Mouse (Mus musculus): Measurements from ENCODE around the gene Cacna2d2. TPM values are rescaled to one million over a fixed set of nuclear protein-coding genes. Genes with fewer than 3 reads are reported as not detected.

Cacna2d2 gene
- polyA plus RNA-seq, 1 experiment from 2014 or later = 0.35 TPM

DNA sequence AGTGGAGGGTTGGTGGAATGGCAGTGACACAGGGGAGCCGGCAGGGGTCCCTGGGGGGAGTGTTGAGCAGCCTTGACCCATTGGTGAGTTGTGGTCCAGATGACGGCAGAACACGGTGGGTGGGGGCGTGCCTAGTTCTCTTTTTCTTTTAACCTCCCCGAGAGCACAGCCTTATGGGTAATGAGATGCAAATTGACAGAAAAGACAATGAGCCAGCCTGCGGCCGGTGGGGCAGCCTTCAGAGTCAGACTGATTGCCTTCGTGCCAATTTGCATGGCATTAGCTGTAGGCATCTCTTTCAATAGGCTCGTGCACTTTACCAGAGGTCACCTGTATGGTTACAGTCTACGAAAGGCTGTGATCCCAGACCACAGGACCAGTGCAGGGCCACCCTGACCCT is 86.7 kb downstream of the Cacna2d2 start:
- H3K27ac ChIP-seq (ENCODE audit: low read depth) = no peak overlapping the region
- no peaks in the 10 kb centered on the region for H3K27me3 ChIP-seq (replicated peaks; ENCODE audit: control insufficient read depth, insufficient read depth, low read length)
- no peak overlapping the region for H3K4me3 ChIP-seq (ENCODE audit: low read depth, low read length)
- 61% methylated on average over 10 of the region's 10 CpGs for WGBS
- ATAC-seq (replicated peaks; ENCODE audit: low FRiP score, low TSS enrichment, low read depth) = no peak
- no peaks in the 10 kb centered on the region for H3K9me3 ChIP-seq (ENCODE audit: control insufficient read depth, low read length)
- H3K9ac ChIP-seq (ENCODE audit: low read length) = no peak overlapping the region
- no peak for DNase-seq (ENCODE audit: low spot score)
- no peaks in the 10 kb centered on the region for H3K4me1 ChIP-seq (replicated peaks; ENCODE audit: control insufficient read depth, insufficient read depth, low read length)
- H3K36me3 ChIP-seq (ENCODE audit: control insufficient read depth, insufficient read depth, low read length) = no peaks in the 10 kb centered on the region
- H3K4me2 ChIP-seq (ENCODE audit: low read length) = no peak overlapping the region

DNA sequence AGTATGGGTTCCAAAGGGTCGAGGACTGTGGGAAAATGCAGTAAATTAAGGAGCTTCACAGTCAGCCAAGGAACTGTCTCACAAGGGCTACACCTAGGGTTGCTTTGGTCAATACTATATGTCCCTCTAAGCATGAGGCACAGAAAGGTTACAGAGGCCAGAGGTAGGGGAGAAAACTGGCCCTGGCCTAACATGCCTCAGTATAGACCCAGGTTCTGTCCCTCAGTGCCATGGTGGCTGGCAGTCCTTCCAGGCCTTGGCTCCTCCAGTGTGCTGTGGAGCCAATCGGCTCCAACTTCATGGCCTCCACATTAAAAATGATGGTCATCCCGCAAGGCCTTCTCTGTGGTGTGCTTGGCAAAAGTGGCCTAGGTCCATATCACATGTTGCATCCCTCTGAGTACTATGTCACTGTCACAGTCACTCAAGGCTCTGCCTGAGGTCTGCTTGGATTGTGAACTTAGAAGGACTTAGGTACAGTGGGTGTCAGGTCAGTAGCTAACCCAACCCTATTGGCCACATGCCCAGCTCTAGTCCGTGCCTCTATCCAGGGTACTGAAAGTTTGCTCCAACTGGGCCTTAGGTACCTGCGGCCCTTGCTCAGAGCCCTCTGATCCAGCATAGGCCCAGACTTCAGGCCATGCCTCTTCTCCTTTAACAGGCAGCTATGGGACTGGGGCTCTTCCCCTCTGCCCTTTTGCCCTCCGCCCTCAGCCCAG is 87.3 kb downstream of the Cacna2d2 start:
- Histone ChIP-seq H3K27me3 (replicated peaks; ENCODE audit: control insufficient read depth, insufficient read depth, low read length) (no peaks in the 10 kb centered on the region), H3K4me1 (replicated peaks; ENCODE audit: control insufficient read depth, insufficient read depth, low read length) (no peaks in the 10 kb centered on the region)
- 58% methylated on average over 6 of the region's 6 CpGs for WGBS

DNA sequence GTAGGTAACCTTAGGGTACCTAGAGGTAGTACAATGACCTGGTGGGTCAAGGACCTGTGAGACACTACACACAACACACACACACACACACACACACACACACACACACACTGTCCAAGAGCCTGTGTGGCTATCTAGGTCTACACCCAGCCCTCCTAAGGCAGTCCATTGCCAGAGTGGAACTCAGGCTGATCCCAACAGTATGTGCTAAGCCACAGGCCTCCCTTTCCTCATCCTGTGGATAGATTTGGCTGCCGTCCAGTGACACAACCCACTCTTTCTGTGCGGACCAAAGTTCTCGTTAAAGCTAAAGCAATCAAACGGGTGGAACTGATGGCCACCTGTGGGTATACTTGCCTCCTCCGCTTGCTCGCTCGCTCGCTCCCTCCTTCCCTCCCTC is 90.7 kb downstream of the Cacna2d2 start:
- Histone ChIP-seq H3K4me3 (ENCODE audit: low read depth, low read length) (no peak overlapping the region), H3K27ac (ENCODE audit: low read depth) (no peak overlapping the region), H3K4me1 (replicated peaks; ENCODE audit: control insufficient read depth, insufficient read depth, low read length) (no peaks in the 10 kb centered on the region), H3K36me3 (ENCODE audit: control insufficient read depth, insufficient read depth, low read length) (no peaks in the 10 kb centered on the region), H3K27me3 (replicated peaks; ENCODE audit: control insufficient read depth, insufficient read depth, low read length) (no peaks in the 10 kb centered on the region), H3K9me3 (ENCODE audit: control insufficient read depth, low read length) (no peaks in the 10 kb centered on the region), H3K4me2 (ENCODE audit: low read length) (no peak overlapping the region), H3K9ac (ENCODE audit: low read length) (no peak overlapping the region)
- ATAC-seq (replicated peaks; ENCODE audit: low FRiP score, low TSS enrichment, low read depth) (no peak), DNase-seq (ENCODE audit: low spot score) (no peak)
- WGBS = 64% methylated on average over 8 of the region's 8 CpGs

More for the DNA sequence above, 87.3 kb downstream of the Cacna2d2 start:
- Histone ChIP-seq H3K4me2 (ENCODE audit: low read length) (no peak overlapping the region), H3K27ac (ENCODE audit: low read depth) (no peak overlapping the region), H3K4me3 (ENCODE audit: low read depth, low read length) (no peak overlapping the region), H3K9ac (ENCODE audit: low read length) (no peak overlapping the region), H3K36me3 (ENCODE audit: control insufficient read depth, insufficient read depth, low read length) (no peaks in the 10 kb centered on the region), H3K9me3 (ENCODE audit: control insufficient read depth, low read length) (no peaks in the 10 kb centered on the region)
- DNase-seq (ENCODE audit: low spot score) (peak; percentile 72), ATAC-seq (replicated peaks; ENCODE audit: low FRiP score, low TSS enrichment, low read depth) (no peak)

DNA sequence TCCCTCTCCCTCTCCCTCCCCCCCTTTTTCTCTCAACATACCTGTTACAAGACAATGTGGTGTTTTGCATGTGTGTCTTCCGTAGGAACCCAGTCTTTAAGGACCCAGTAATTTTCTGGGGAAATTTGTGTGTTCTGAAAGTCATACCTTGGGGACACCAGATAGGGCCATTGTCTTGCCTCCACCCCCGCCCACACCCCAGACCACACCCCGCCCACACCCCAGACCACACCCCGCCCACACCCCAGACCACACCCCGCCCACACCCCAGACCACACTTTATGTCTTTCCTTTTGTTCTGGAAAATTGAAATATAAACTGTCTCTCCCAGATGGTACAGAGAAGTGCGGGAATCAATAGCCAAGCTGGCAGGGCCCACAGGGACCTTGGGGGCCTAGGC is 91.2 kb downstream of the Cacna2d2 start:
- DNase-seq (ENCODE audit: low spot score) (no peak), ATAC-seq (replicated peaks; ENCODE audit: low FRiP score, low TSS enrichment, low read depth) (no peak)
- H3K27ac ChIP-seq (ENCODE audit: low read depth) = no peak overlapping the region
- no peak overlapping the region for H3K9ac ChIP-seq (ENCODE audit: low read length)
- no peak overlapping the region for H3K4me3 ChIP-seq (ENCODE audit: low read depth, low read length)
- no peaks in the 10 kb centered on the region for H3K36me3 ChIP-seq (ENCODE audit: control insufficient read depth, insufficient read depth, low read length)
- no peak overlapping the region for H3K4me2 ChIP-seq (ENCODE audit: low read length)
- no peaks in the 10 kb centered on the region for H3K4me1 ChIP-seq (replicated peaks; ENCODE audit: control insufficient read depth, insufficient read depth, low read length)
- no peaks in the 10 kb centered on the region for H3K27me3 ChIP-seq (replicated peaks; ENCODE audit: control insufficient read depth, insufficient read depth, low read length)
- 61% methylated on average over 6 of the region's 6 CpGs for WGBS
- H3K9me3 ChIP-seq (ENCODE audit: control insufficient read depth, low read length) = no peaks in the 10 kb centered on the region

DNA sequence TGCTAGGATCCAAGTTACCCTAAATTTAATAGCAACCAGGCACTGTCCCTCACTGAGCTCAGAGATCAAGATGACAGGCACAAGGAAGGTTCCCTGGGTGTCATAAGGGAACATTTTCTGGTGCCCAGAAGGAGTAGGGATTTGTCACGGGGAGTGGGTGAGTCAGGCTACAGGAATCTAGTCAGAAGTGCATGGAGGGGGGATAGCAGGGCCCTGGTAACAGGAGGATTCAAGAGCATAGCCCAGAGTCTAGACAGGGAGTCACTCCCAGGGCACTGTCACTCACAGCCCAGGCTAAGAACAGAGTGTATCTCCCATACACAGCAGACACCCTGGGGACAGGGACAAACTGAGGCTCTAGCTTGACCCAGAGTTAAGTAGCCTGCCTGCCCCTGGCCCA is 94.1 kb downstream of the Cacna2d2 start:
- Histone ChIP-seq H3K27me3 (replicated peaks; ENCODE audit: control insufficient read depth, insufficient read depth, low read length) (no peaks in the 10 kb centered on the region), H3K27ac (ENCODE audit: low read depth) (no peak overlapping the region), H3K4me1 (replicated peaks; ENCODE audit: control insufficient read depth, insufficient read depth, low read length) (no peaks in the 10 kb centered on the region), H3K9me3 (ENCODE audit: control insufficient read depth, low read length) (no peaks in the 10 kb centered on the region), H3K36me3 (ENCODE audit: control insufficient read depth, insufficient read depth, low read length) (no peaks in the 10 kb centered on the region), H3K9ac (ENCODE audit: low read length) (no peak overlapping the region), H3K4me3 (ENCODE audit: low read depth, low read length) (no peak overlapping the region), H3K4me2 (ENCODE audit: low read length) (no peak overlapping the region)
- ATAC-seq (replicated peaks; ENCODE audit: low FRiP score, low TSS enrichment, low read depth) (no peak), DNase-seq (ENCODE audit: low spot score) (no peak)
- 32% methylated on average over 1 of the region's 1 CpGs for WGBS

DNA sequence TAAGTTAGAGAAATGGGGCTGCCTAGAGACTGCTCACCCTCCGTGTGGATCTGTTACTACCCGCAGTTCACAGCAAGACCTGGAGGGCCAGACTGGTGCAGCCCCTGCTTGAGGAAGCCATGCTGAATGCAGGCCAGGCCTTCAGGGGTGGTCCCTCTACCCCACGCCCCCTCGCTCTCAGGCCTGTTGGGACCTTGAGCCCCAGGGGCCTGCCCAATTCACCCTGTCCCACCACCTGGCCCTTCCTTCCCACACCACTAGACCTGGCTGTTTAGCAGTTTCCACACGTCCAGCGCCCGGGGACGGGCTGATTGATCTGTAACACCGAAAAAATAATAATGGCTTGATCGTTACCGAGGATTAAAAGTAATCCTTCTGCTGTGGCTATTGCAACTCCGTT is 94.8 kb downstream of the Cacna2d2 start:
- Histone ChIP-seq H3K4me2 (ENCODE audit: low read length) (no peak overlapping the region), H3K36me3 (ENCODE audit: control insufficient read depth, insufficient read depth, low read length) (no peaks in the 10 kb centered on the region), H3K4me3 (ENCODE audit: low read depth, low read length) (no peak overlapping the region), H3K9me3 (ENCODE audit: control insufficient read depth, low read length) (no peaks in the 10 kb centered on the region), H3K4me1 (replicated peaks; ENCODE audit: control insufficient read depth, insufficient read depth, low read length) (no peaks in the 10 kb centered on the region), H3K9ac (ENCODE audit: low read length) (no peak overlapping the region), H3K27ac (ENCODE audit: low read depth) (no peak overlapping the region), H3K27me3 (replicated peaks; ENCODE audit: control insufficient read depth, insufficient read depth, low read length) (no peaks in the 10 kb centered on the region)
- ATAC-seq (replicated peaks; ENCODE audit: low FRiP score, low TSS enrichment, low read depth) (no peak), DNase-seq (ENCODE audit: low spot score) (no peak)
- 85% methylated on average over 12 of the region's 12 CpGs for WGBS

DNA sequence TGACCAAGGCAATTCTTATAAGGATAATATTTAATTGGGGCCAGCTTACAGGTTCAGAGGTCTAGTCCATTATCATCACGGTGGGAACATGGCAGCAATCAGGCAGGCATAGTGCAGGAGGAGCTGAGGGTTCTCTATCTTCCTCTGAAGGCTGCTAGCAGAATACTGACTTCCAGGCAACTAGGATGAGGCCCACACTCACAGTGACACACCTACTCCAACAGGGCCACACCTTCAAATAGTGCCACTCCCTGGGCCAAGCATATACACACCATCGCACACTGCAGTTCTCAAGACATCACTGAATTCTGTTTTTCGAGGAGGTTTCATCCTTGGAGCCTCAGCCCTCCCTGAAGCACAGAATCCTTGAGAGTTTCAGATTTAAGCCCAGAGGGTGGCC is 96.9 kb downstream of the Cacna2d2 start:
- ATAC-seq (replicated peaks; ENCODE audit: low FRiP score, low TSS enrichment, low read depth) (no peak), DNase-seq (ENCODE audit: low spot score) (no peak)
- no peak overlapping the region for H3K27ac ChIP-seq (ENCODE audit: low read depth)
- H3K9me3 ChIP-seq (ENCODE audit: control insufficient read depth, low read length) = no peaks in the 10 kb centered on the region
- no peak overlapping the region for H3K4me2 ChIP-seq (ENCODE audit: low read length)
- H3K36me3 ChIP-seq (ENCODE audit: control insufficient read depth, insufficient read depth, low read length) = no peaks in the 10 kb centered on the region
- H3K9ac ChIP-seq (ENCODE audit: low read length) = no peak overlapping the region
- no peak overlapping the region for H3K4me3 ChIP-seq (ENCODE audit: low read depth, low read length)
- H3K4me1 ChIP-seq (replicated peaks; ENCODE audit: control insufficient read depth, insufficient read depth, low read length) = no peaks in the 10 kb centered on the region
- no peaks in the 10 kb centered on the region for H3K27me3 ChIP-seq (replicated peaks; ENCODE audit: control insufficient read depth, insufficient read depth, low read length)
- WGBS = 77% methylated on average over 3 of the region's 3 CpGs

DNA sequence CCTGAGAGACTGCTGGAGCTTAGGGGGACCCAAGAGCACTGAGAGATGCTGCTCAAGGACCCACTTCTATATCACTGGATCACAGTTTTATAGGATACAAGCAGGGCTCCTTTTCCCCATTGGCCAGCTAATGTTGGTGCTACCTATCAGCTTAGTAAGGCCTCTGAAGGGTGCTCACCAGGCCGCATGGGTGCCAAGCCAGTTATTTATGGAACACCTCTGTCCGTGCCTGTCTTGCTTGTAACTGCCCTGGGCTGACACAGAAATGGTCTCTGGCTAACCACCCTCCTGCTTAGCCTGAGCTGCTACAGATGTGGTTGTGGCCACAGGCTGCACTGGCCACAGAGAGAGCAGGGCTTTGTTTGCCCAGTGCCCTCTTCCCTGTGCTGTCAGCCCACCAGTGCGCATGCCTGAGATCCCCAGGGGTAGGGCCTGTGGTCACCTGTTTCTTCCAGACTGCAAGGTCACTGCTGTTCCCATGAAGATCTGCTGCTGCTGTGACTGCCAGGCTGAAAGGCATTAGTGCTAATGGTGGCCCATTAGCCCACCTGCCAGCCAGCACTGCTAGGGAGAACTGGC is 101.4 kb downstream of the Cacna2d2 start:
- Histone ChIP-seq H3K4me1 (replicated peaks; ENCODE audit: control insufficient read depth, insufficient read depth, low read length) (no peaks in the 10 kb centered on the region), H3K4me3 (ENCODE audit: low read depth, low read length) (no peak overlapping the region), H3K36me3 (ENCODE audit: control insufficient read depth, insufficient read depth, low read length) (no peaks in the 10 kb centered on the region), H3K9me3 (ENCODE audit: control insufficient read depth, low read length) (no peaks in the 10 kb centered on the region), H3K9ac (ENCODE audit: low read length) (no peak overlapping the region), H3K27ac (ENCODE audit: low read depth) (no peak overlapping the region), H3K27me3 (replicated peaks; ENCODE audit: control insufficient read depth, insufficient read depth, low read length) (no peaks in the 10 kb centered on the region), H3K4me2 (ENCODE audit: low read length) (no peak overlapping the region)
- no peak for DNase-seq (ENCODE audit: low spot score)
- 78% methylated on average over 3 of the region's 3 CpGs for WGBS
- ATAC-seq (replicated peaks; ENCODE audit: low FRiP score, low TSS enrichment, low read depth) = no peak
